Mouse (Mus musculus): ENCODE data around the gene Pakap. TPM values are rescaled to one million over a fixed set of nuclear protein-coding genes. Genes with fewer than 3 reads are reported as not detected.

The Pakap gene
- total RNA-seq, 2 experiments from 2014 or later: 19.1 to 19.2 TPM

DNA sequence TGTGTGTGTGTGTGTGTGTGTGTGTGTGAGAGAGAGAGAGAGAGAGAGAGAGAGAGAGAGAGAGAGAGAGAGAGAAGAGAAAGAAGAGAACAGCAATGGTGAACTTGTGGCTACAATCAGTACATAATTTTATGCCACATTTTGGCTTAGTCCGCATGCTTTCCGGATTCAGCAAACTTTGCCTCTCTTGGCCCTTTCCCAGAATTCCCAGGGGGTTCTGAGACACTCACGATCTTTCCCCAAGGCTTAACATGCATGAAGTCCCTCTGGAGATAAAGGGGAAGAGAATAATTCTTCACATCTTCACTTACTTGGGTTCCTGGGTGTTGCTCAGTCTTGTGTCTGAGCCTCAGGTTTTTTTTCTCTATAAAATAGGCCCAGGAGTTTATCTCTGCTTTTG, 2.2 kb downstream of the Pakap start:
- no peak for DNase-seq (ENCODE audit: low spot score in 2 of 2)

GRCm38 (mm10) chr4:57574181-57574580, 6.2 kb downstream of the Pakap start:
- no peak for DNase-seq (ENCODE audit: low spot score in 2 of 2)

GRCm38 (mm10) chr4:57574646-57575045, 6.7 kb downstream of the Pakap start:
- no peak for DNase-seq (ENCODE audit: low spot score in 2 of 2)

GRCm38 (mm10) chr4:57575686-57576085, 7.7 kb downstream of the Pakap start:
- no peak for DNase-seq (ENCODE audit: low spot score in 2 of 2)

DNA sequence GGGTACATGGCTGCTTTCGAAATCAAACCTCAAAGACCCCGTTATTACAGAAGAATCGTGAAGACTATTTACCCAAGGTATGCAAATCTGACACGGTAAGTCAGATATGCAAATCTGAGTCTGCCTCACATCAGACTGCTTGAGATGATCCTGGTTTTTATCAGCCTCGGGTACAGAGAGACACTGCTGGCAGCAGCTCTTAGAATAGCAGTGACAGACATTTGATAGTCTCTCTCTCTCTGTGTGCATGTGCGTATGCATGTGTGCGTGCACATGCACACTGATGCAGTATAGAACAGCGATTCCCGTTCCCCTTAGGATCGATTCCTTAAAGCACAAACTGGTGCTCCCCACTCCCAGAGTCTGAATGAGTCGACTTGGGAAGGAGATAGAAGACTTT, 8.1 kb downstream of the Pakap start:
- DNase-seq (ENCODE audit: low spot score in 2 of 2): no peak

GRCm38 (mm10) chr4:57579683-57580082, 11.7 kb downstream of the Pakap start:
- no peak for DNase-seq (ENCODE audit: low spot score in 2 of 2)

DNA sequence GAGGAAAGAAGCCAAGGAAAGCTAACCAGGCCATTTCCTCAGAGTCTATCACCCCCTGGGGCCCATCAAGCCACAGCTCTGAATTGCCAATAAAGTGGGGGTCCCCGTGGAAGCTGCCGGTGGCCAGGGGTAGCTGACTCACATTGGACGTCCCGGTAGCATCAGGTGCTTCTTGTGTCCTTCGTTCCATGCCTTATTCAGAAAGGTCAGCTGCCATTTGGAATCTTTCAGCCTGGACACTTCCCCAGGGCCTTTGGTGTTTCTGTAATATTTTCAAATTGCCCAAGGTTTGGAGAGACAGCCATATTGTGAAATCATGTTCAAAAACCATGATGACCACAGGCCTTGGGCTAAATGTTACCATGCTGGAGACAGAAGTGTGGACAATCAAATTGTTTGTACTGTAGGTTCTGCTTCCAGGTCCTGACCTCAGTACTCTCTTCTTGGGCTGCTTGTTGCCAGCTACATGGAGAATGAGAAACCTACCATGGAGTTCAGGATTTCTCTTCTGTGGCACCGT, 17.4 kb downstream of the Pakap start:
- DNase-seq (ENCODE audit: low spot score in 2 of 2): no peak

DNA sequence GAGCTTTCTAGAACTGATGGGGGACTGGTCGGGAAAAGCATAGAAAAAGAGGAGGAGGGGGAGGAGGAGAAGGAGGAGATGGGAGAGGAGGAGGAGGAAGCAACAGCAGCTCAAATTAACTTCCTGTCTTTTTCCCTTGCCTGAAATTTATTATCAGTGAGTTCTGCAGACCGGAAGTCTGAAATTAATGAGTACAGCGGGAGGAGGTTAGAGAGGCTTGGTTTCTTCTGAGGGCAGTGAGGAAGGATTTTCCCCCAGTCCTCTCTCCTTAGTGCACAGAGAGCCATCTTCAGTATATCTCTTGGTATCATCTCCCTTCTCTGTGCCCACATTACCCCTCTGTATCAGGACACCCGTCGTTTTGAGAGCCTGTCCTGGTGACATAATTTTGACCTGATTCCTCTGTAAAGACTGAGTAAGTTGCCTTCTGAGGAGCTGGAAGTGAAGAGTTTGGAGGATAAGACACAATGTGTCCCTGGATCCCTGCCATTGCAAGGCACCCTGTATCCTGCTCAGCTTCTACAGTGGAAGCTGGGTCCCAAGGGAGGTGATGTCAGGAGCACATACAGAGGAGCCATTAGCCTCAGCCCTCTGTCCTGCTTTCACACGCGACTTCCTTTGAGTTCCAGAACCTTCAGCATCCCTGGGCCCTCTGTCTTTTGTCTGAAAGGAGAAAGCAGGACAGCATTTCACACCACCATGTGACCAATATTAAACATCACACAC, 19.1 kb downstream of the Pakap start:
- DNase-seq (ENCODE audit: low spot score in 2 of 2): no peak

- DNase-seq (ENCODE audit: low spot score in 2 of 2): no peak
Observed at GRCm38 (mm10) chr4:57588356-57588755, 20.4 kb downstream of the Pakap start.

DNA sequence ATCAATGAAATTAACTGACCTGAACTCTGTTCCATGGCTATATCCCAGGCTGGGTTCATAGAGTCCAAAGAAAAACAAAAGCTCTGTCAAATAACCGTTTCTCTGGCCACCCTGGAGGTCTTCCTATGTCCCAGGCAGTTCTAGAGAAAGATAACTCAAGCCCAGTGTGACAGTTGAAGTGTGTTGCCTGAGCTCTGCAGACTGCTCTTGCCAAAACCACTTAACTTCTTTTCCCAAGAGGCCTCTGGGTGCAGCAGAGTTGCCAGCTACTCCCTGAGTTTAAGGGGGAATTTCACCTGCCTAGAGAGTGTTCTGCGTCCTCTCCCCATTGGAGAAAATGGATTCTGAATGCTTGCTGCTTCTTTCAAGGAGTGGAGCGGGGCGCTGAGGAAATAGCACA, 24.8 kb downstream of the Pakap start:
- DNase-seq (ENCODE audit: low spot score in 2 of 2): no peak

DNA sequence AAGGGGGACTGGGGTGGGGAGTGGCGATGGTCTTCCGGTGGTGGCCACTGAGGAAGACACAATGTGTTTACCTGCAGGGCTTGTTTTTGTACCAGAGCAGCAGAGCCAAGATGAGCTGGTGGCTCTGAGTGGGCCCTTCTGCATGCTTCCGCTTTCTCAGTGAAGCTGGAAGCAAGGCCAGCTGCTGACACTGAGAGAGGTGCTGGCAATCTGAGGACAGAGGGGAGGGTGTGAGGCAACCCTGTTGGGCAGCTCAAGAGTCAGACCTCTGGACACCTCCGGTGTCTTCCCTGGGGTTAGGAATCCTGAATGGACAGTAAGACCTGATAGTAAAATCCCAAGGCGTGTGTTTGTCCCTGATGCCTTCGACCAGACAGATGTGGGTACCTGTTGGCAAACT, 32.0 kb downstream of the Pakap start:
- DNase-seq (ENCODE audit: low spot score in 2 of 2): no peak

DNA sequence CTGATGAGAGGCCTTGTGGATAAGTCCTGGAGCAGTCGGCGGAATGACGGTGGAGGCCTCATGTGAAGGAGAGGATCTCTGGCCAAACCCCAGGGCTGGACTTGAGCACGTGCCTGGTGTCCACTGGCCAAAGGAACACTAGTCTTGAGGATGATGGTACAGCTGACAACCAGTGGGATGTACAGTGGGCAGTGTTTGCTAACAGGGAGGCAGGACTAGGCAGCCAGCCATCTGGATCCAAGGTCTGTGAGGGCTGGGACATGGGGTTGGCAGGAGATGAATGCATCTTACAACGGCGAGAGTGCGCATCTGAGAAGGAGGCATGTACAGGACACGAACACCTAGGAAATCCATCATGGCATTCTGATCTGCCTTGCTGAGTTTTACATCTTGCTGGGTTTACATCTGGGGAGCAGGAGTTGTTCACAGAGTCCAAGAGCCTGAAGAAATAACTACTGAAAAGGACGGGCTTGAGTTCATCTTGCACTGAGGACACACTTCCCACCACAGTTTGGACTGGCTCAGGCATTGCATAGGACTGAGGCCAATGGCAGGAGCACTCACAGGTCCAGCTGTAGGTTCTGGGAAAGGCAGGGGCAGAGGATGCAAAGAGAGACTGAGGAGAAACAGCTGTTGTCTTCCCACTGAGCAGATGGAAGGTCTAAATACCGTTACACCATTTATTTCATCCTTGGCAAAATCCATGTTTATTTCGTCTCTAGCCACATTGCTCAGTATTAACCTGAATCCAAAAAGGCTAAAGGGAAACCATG, 32.9 kb downstream of the Pakap start:
- DNase-seq (ENCODE audit: low spot score in 2 of 2): no peak

DNA sequence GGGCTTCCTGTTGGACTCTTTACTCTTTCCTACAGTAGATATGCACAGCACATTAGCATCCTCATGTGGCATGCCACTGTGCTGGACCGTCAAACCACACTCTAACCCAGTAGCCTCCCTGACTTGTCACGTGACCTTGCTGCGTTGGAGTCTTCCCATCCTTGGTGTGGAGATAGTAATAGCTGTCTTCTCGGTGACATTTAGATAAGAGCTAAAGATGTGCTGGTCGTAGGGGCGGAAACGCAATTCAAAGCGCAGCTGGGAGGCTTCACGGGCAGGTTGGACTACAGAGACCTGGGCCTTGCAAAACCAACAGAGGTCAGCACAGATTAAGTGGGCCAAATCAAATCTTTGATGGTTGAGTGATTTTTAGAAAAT, 33.5 kb downstream of the Pakap start:
- DNase-seq (ENCODE audit: low spot score in 2 of 2): no peak

DNA sequence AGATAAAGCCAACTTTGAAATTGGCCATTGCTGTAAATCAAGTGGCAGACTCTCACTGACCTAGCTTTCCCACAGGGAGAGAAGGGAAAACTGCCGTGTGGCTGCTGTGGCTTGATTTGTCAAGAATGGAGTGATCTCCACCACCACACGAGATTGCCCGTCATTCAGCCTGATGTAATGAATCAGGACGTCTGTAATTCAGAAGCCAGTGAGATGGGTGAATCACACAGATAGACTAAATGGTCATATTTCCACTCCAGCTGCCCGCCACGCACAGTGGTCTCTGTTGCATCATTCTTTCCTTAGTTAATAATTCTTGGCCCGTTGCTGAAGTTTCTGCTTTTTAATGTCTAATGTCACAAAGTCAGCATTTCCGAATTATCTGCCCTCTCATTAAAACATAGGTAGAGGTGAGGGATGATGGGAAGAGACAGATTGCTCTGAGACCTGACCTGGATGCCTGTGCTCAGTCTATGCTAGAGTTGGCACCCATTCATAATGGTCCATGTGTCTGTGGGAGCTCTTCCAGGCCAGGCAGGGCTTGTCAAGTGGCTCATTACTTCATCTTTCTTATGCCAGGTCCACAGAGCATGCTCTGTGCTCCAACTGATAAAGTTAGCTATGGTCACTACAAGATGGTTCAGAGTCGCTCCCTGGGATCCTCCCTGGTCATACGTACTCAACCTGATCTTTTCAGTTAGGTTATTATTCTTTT, 34.1 kb downstream of the Pakap start:
- no peak for DNase-seq (ENCODE audit: low spot score in 2 of 2)

DNA sequence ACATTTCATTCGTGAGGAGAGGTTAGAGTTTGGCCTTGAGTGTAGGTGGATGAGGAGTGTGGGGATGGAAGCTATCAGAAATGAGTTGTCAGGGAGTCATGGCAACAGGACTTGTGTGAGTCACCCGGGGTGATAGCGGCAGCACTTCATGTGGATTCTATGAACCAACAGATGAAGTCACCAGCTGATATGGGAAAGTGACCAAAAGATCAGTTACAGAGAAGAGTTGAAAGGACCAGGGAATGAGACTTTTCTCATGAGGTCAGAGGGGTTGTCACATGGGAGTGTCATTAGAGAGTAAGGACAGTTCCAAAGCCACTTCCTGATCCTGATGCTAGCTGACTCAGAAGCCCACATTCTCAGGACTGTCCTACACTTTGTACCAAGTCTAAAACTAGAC, 38.3 kb downstream of the Pakap start:
- no peak for DNase-seq (ENCODE audit: low spot score in 2 of 2)

- peak; percentile 87 to 95 for DNase-seq (ENCODE audit: low spot score in 2 of 2)
Observed at GRCm38 (mm10) chr4:57607247-57607942, 39.4 kb downstream of the Pakap start.

DNA sequence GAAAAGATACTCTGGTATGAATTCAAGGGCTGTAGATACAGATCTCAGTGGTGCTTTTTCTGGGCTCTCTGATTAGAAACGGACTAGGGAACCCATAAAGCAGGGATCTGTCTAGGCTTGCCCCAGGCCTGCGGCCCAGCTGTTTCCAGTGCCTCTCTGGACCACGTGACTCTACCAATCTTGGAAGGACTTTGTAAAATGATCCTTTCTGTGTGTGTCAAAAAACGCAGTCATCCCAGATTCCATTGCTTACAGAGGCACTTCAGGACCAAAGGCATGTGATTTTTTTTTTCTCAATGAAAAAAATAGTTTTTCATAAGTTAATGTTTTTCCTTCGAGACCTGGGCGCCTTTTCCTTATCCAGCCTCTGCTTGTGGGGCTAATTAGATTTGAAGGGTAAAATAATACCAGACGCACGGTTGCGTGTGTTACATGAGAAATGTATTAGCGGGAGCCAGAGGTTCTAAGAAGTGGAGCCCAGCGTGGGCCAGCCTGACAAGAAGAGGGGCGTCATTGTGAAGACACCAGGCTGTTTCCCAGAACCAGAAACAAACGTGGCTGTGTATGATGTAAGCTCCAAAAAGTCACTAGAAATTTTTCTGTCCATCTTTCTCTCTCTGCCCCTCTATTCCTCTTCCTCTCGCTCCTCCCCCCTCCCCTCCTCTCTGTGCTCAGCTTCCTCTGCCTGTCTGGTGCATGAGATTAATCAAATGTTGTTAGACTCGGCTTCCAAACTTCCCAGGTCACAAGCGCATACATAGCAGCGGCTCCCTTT, 43.5 kb downstream of the Pakap start:
- no peak for DNase-seq (ENCODE audit: low spot score in 2 of 2)

DNA sequence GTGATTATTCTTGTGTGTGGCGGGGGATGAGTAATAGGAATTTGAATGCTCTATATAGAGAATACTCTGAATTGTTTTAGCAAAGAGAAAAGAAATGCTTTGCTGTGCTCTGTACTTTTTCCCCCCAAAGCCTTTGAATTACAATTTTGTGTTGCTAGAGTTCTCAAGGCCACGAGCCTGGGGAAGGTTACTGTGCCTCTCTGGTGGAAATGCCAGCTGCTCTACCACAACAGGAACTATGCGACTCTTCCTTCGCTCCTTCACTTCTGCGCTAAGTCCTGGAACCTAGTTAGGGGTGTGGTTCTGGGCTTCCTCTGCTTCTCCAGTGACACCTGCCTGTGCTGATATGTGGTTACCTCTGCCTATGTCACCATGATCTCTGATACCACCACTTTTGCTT, 44.7 kb downstream of the Pakap start:
- DNase-seq (ENCODE audit: low spot score in 2 of 2): no peak

- DNase-seq (ENCODE audit: low spot score in 2 of 2): no peak
Observed at GRCm38 (mm10) chr4:57614686-57615085, 46.7 kb downstream of the Pakap start.

DNA sequence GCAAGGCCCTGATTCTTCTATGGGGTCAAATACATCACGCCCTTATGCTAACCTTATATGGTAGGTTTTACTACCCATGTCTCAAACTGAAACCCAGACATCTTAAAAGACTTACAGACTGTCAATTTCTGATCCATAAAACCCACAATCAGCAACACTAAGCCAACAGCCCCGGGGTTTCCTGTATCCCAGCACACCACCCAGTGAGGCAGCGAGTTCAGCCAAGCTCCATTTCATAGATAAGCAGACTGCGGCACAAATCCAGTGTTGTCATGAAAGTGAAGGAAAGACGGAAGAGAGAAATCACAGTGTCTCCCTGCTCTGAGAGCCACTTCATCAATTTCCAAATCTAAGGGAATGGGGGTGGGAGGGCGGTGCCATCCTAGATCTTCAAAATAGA, 50.8 kb downstream of the Pakap start:
- no peak for DNase-seq (ENCODE audit: low spot score in 2 of 2)

GRCm38 (mm10) chr4:57622816-57623215, 54.8 kb downstream of the Pakap start:
- no peak for DNase-seq (ENCODE audit: low spot score in 2 of 2)
